Mouse (Mus musculus) kidney, adult 11 months (tissue): ENCODE measurements around the gene Slc16a5.

Experiments used
- DNase-seq: peaks from one replicate; pipeline ENCODE4 v3.0.0; 2022

Gene Slc16a5

GRCm38 (mm10) chr11:115519581-115519980 is 57.3 kb downstream of the Slc16a5 start:
- DNase-seq, result no peak

DNA sequence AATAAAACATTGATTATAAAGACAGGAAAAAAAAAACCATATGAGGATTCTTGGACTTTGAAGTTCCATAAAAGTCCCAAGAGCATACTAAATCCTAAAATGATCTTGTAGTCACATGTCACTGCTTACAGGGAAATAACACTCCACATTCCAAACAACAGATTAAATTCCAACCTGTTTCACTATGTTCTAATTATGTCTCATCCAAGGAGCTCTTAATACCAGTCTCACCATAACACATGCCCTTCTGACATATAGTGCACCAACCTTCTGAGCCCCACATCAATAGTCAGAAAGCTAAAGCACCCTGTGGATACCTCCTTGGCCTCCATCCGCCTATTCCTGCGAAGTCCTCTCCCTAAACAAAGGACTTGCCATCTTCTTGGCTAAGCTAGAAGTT is 57.9 kb downstream of the Slc16a5 start:
- no peak for DNase-seq

GRCm38 (mm10) chr11:115521080-115521479 is 58.8 kb downstream of the Slc16a5 start:
- DNase-seq, result no peak

- no peak for DNase-seq
Measured at GRCm38 (mm10) chr11:115522238-115522637, 60.0 kb downstream of the Slc16a5 start.

- no peak for DNase-seq
Measured at GRCm38 (mm10) chr11:115522703-115523102, 60.4 kb downstream of the Slc16a5 start.
